Mouse (Mus musculus) megakaryocyte, embryonic 14.5 days (primary cell): ENCODE results near the gene Ints13. TPM values are rescaled to one million over a fixed set of nuclear protein-coding genes. Genes with fewer than 3 reads are reported as not detected.

ENCODE experiments used
- H3K27me3 ChIP-seq: replicated peaks from 2 replicates; pipeline ENCODE3; 2012; ENCODE audit warnings: inconsistent platforms
- H3K36me3 ChIP-seq: replicated peaks from 2 replicates; pipeline ENCODE3; 2012; ENCODE audit warnings: low read length, inconsistent platforms, mixed read lengths
- H3K4me1 ChIP-seq: 2 replicates; pipeline ENCODE4 v1.6.1; 2012; ENCODE audit warnings: inconsistent platforms
- H3K4me3 ChIP-seq: replicated peaks from 2 replicates; pipeline ENCODE3; 2012; ENCODE audit warnings: moderate library complexity, mild to moderate bottlenecking, inconsistent platforms
- H3K9me3 ChIP-seq: 2 replicates; pipeline ENCODE4 v1.6.1; 2012; ENCODE audit warnings: inconsistent platforms
- FLI1 ChIP-seq: IDR thresholded peaks from 2 replicates; pipeline ENCODE4 v1.6.1; 2012; ENCODE audit warnings: low read length, inconsistent platforms, mixed read lengths
- GATA1 ChIP-seq: IDR thresholded peaks from 3 replicates; pipeline ENCODE4 v1.6.1; 2012; ENCODE audit warnings: mixed read lengths, low read length, inconsistent platforms, borderline replicate concordance
- polyA plus RNA-seq: library from polyadenylated mRNA; stranded (reverse); fragments of >175 nt; gene quantifications from 2 replicates; pipeline ENCODE4 v1.2.3, GENCODE M21; 2012; ENCODE audit warnings: low replicate concordance; ENCODE audit not compliant: insufficient read depth

Gene Ints13
- polyA plus RNA-seq, 1 experiment: 44.0 TPM

- H3K27me3 ChIP-seq: peaks cover 6% of the 10 kb centered on the region
- TF ChIP-seq FLI1 (no peak), GATA1 (no peak)
- no peak overlapping the region for H3K4me3 ChIP-seq
- H3K36me3 ChIP-seq: peaks cover 34% of the 10 kb centered on the region
- 0 out of 2 replicates have a peak, but pooled peaks cover 5% of the 10 kb centered on the region for H3K4me1 ChIP-seq
- H3K9me3 ChIP-seq: no peaks in the 10 kb centered on the region
Observed at GRCm38 (mm10) chr6:146544622-146545021, 33.0 kb downstream of the Ints13 start.

- H3K36me3 ChIP-seq: no peaks in the 10 kb centered on the region
- TF ChIP-seq FLI1: no peak
- no peak for TF ChIP-seq GATA1
- H3K4me3 ChIP-seq: no peak overlapping the region
- H3K9me3 ChIP-seq: no peaks in the 10 kb centered on the region
- peaks cover 16% of the 10 kb centered on the region for H3K4me1 ChIP-seq
- H3K27me3 ChIP-seq: peaks cover 6% of the 10 kb centered on the region
Observed at GRCm38 (mm10) chr6:146540386-146540785, 37.2 kb downstream of the Ints13 start.

GRCm38 (mm10) chr6:146538661-146539060, 39.0 kb downstream of the Ints13 start:
- Histone ChIP-seq H3K9me3 (no peaks in the 10 kb centered on the region), H3K4me1 (peaks cover 14% of the 10 kb centered on the region), H3K4me3 (no peak overlapping the region), H3K36me3 (no peaks in the 10 kb centered on the region), H3K27me3 (peaks cover 9% of the 10 kb centered on the region)
- TF ChIP-seq FLI1: no peak
- TF ChIP-seq GATA1: no peak

- TF ChIP-seq FLI1 (no peak), GATA1 (no peak)
- H3K4me3 ChIP-seq: no peak overlapping the region
- H3K27me3 ChIP-seq: peaks cover 9% of the 10 kb centered on the region
- H3K9me3 ChIP-seq: no peaks in the 10 kb centered on the region
- H3K4me1 ChIP-seq: peaks cover 20% of the 10 kb centered on the region
- H3K36me3 ChIP-seq: no peaks in the 10 kb centered on the region
Observed at GRCm38 (mm10) chr6:146538071-146538470, 39.6 kb downstream of the Ints13 start.

- peaks cover 5% of the 10 kb centered on the region for H3K27me3 ChIP-seq
- no peak for TF ChIP-seq FLI1
- no peak; the same call in 2 of the 3 replicates for TF ChIP-seq GATA1
- no peaks in the 10 kb centered on the region for H3K36me3 ChIP-seq
- peaks cover 27% of the 10 kb centered on the region for H3K4me1 ChIP-seq
- H3K4me3 ChIP-seq: no peak overlapping the region
- H3K9me3 ChIP-seq: no peaks in the 10 kb centered on the region
Observed at GRCm38 (mm10) chr6:146537111-146537510, 40.5 kb downstream of the Ints13 start.

- TF ChIP-seq FLI1 (no peak), GATA1 (no peak)
- Histone ChIP-seq H3K27me3 (peaks cover 3% of the 10 kb centered on the region), H3K36me3 (no peaks in the 10 kb centered on the region), H3K4me3 (no peak overlapping the region), H3K4me1 (peaks cover 43% of the 10 kb centered on the region), H3K9me3 (no peaks in the 10 kb centered on the region)
Observed at GRCm38 (mm10) chr6:146535501-146535900, 42.1 kb downstream of the Ints13 start.

- Histone ChIP-seq H3K4me1 (peaks cover 49% of the 10 kb centered on the region), H3K27me3 (peaks cover 8% of the 10 kb centered on the region), H3K36me3 (no peaks in the 10 kb centered on the region), H3K9me3 (no peaks in the 10 kb centered on the region), H3K4me3 (no peak overlapping the region)
- TF ChIP-seq FLI1 (no peak), GATA1 (no peak)
Observed at GRCm38 (mm10) chr6:146533146-146533545, 44.5 kb downstream of the Ints13 start.

GRCm38 (mm10) chr6:146530769-146531168, 46.9 kb downstream of the Ints13 start:
- no peaks in the 10 kb centered on the region for H3K36me3 ChIP-seq

GRCm38 (mm10) chr6:146530363-146530762, 47.3 kb downstream of the Ints13 start:
- no peaks in the 10 kb centered on the region for H3K36me3 ChIP-seq
- H3K4me1 ChIP-seq: peaks cover 71% of the 10 kb centered on the region

More at GRCm38 (mm10) chr6:146530769-146531168, 46.9 kb downstream of the Ints13 start:
- Histone ChIP-seq H3K9me3 (no peaks in the 10 kb centered on the region), H3K4me3 (peak overlapping the region; percentile 62), H3K4me1 (peaks cover 66% of the 10 kb centered on the region), H3K27me3 (peaks cover 8% of the 10 kb centered on the region)
- no peak for TF ChIP-seq GATA1
- TF ChIP-seq FLI1: no peak

GRCm38 (mm10) chr6:146527537-146527936, 50.1 kb downstream of the Ints13 start:
- Histone ChIP-seq H3K36me3 (no peaks in the 10 kb centered on the region), H3K27me3 (peaks cover 7% of the 10 kb centered on the region), H3K9me3 (no peaks in the 10 kb centered on the region), H3K4me3 (no peak overlapping the region), H3K4me1 (peaks cover 61% of the 10 kb centered on the region)
- TF ChIP-seq GATA1 (no peak), FLI1 (no peak)

More at GRCm38 (mm10) chr6:146530363-146530762, 47.3 kb downstream of the Ints13 start:
- Histone ChIP-seq H3K4me3 (no peak overlapping the region), H3K27me3 (peaks cover 8% of the 10 kb centered on the region), H3K9me3 (no peaks in the 10 kb centered on the region)
- no peak for TF ChIP-seq FLI1

GRCm38 (mm10) chr6:146525500-146525899, 52.1 kb downstream of the Ints13 start:
- no peaks in the 10 kb centered on the region for H3K36me3 ChIP-seq
- no peaks in the 10 kb centered on the region for H3K9me3 ChIP-seq
- H3K27me3 ChIP-seq: peaks cover 7% of the 10 kb centered on the region
- TF ChIP-seq GATA1: no peak
- H3K4me1 ChIP-seq: peaks cover 59% of the 10 kb centered on the region
- H3K4me3 ChIP-seq: no peak overlapping the region
